Mouse (Mus musculus) ovary, postnatal 10 days (tissue): ENCODE results near the gene Phf23.

Experiments
- DNase-seq: peaks from one replicate; pipeline ENCODE4 v3.0.0; 2022; ENCODE audit warnings: low spot score

The Phf23 gene

GRCm38 (mm10) chr11:69970775-69971174 lies 24.8 kb upstream of the Phf23 start:
- no peak for DNase-seq

DNA sequence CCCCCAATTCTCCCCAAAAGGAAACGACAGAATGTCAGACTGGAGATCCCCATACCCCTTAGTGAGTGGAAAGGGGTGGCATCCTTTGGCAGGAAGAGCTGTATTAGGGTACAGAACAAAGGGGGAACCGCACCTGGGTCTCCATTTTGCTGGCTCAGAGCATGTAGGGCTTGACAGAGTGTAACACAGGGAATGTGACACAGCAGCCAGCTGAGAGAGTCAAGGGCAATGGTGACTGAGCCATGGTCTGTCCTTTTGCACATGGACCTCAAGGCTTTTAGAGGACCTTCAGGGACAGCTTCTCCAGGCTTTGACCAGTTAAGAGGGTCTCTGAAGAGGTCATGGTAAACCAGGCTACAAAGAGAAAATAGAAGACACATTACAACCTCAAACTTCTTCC lies 20.7 kb upstream of the Phf23 start:
- no peak for DNase-seq

DNA sequence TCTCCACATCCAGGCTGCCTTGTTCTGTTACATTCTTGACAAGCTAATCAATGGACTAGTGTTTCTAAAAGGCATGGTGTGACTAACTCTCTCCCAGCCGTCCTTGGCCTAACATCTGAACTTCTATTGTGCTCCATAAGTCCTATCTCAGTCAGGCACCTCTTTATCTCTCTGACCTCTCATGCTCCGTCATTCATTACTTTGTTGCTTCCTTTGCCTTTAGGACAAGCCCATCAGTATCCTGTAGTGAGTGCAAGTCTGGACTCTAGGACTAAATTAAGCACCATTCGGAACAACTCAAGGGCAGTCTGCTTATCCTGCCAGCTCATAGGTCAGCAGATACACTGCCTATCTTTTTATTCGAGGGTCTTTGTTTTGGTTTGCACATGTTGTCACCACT lies 19.3 kb upstream of the Phf23 start:
- no peak for DNase-seq

DNA sequence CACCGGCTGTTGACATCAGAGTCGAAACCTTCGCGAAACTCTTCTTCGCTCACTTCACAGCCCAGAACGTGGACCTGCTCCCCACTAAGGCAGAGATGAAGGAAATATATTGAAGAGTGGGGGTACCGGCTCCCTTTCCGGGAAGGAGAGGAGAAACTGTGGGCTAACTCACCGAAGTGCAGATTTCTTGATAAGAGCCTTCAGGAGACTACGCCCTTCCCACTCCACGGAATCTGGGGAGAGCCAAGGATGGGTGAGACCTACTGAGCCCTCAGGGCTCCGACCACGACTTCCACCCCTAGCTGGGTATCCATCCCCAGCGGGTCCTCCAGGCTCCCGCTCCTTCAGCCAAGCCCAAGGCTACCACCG lies 15.8 kb upstream of the Phf23 start:
- no peak for DNase-seq

DNA sequence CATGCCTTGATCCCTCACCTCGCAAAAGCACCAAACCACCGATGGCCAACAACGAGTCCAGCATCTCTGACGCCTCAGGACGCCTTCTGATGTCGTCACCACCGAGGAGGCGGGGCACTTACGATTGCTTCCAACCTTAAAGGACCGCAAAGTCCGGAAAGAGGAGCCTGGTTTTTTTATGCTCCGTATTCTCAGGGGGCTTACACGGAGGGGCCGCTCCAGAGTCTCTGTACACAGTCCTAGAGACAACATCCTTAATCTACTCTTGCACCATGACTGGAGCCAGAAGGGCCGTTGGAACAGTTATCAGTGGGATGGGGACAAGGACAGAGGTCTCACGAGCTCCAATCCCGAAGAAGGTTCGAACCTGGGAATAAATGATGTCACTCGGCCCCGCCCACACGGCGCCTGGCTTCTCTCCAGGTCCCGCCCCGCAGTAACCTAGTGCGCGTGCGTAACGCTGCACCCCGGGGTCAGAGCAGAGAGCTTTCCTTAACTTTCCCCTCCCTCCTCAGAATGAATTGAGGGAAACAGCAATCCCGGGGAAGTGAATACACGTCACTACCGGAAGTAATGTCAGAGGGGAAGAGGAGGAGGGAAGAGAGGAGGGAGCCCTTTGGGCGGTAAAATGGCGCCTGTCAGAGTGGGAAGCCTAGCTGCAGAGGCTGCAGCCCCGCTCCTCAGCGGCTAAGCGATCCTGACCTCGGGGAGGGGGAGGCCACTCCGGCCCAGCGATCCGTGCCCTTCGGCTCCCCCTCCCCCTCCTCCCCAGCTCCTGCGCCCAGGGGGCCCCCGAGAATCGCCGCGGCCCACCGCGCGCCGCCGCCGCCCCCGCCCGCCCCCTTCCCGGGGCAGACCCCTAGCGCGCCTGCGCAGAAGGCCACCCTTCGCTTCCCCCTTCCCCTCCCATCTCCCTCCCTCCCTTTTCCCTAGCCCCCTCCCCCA lies 15.1 kb upstream of the Phf23 start:
- peak; percentile 97 for DNase-seq

DNA sequence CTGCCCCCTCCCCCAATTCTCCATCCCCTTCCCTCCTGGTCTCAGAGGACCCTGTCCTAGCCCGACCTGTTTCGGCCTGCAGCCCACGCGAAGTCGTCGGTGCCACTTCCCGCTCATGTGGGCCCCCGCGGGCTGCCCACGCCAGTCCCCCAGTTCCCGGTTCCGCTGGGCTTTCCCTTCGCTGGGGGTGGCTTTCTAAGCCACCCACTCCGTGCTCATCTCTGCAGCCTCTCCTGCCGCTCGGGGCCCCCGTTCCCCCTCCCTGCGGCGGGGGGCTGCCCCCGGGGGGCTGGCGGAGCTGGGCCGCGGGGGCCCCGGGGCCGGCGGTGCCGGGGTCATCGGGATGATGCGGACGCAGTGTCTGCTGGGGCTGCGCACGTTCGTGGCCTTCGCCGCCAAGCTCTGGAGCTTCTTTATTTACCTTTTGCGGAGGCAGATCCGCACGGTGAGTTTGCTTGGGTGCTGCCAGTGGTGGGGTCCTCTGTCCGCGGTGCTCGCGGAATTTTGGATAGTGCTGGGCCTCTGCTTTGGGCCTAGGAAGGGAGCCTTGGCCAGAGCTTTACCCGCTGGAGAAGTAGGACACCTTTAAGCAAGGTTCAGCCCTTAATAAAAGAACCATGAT lies 14.3 kb upstream of the Phf23 start, which contains the start of gene Ctdnep1:
TSS of gene Ctdnep1 (plus strand) at position 16 of the 622 bp plus-strand sequence.
- DNase-seq = no peak

GRCm38 (mm10) chr11:69982225-69982624 lies 13.4 kb upstream of the Phf23 start, which contains the start of gene Elp5:
Gene Elp5, minus strand, starts transcription at chr11:69982517.
- no peak for DNase-seq

GRCm38 (mm10) chr11:69982877-69983276 lies 12.7 kb upstream of the Phf23 start:
- no peak for DNase-seq

DNA sequence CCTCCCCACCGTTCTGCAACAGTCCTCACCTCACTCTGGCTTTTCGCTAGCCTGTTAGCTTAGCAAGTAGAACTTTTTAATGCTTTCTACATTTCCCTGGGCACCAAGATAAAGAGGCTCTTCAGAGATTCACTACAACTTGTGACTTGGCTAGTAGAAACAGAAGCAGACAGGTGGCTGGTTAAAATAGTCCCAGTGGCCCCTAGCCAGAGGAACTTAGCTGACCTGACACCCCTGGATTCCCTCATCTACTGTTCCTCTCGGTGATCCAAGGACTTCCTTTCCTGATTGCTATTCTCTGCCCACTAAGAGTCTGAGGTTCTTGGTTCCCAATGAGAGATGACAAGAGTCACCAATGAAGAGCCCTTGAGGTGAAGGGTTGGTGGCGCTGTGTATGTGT lies 12.2 kb upstream of the Phf23 start:
- no peak for DNase-seq

GRCm38 (mm10) chr11:69984431-69984830 lies 11.1 kb upstream of the Phf23 start:
- DNase-seq = no peak

DNA sequence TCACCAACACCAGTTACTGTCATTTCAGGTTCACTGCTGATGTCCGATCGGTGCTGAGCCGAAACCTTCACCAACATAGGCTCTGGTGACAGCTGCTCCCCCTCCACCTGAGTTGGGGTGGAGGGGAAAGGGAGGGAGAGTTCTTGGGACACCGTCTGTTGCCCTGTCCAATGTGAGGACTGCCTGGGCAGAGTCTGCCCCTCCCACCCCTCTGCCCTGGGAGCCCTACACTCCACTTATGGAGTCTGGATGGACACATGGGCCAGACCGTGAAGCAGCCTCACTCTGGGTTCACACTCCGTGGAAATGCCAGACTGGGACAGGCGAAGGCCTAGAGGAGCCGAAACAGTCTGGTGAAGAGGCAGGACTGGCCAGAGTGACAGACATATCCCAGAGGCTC lies 5.6 kb upstream of the Phf23 start:
- no peak for DNase-seq

- DNase-seq = peak; percentile 87
Observed at GRCm38 (mm10) chr11:69990850-69991691, 4.5 kb upstream of the Phf23 start, which contains the start of gene Gabarap. Gene Gabarap, plus strand, starts transcription at chr11:69991143.

DNA sequence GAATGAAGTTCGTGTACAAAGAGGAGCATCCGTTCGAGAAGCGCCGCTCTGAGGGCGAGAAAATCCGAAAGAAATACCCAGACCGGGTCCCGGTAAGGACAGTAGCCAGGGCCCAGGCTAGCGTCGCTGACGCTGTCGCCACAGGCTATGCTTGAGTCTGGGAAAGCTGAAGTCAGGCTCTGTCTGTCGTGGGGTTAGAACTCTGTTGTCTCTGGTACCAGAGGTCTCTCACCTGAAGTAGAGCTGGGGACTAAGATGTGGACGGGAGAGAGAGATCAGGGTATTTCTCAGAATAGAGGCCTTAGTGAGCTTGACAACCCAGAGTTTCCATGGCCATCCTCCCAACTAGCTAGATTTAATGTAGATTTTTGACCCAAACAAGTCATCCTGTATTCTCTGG lies 3.9 kb upstream of the Phf23 start:
- no peak for DNase-seq

DNA sequence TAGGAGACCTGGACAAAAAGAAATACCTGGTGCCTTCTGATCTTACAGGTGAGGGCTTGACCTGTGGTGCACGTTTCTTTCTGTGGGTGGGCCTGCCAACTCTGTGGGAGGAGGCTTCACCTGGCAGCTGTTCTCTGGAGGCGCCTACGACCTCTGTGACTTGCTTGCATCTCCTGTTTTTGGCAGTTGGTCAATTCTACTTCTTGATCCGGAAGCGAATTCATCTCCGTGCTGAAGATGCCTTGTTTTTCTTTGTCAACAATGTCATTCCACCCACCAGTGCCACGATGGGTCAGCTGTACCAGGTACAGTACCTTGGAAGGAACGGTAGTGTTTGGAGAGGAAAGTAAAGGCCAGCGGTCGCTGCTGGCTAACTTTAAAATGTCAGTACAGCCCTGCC lies 3.2 kb upstream of the Phf23 start:
- no peak for DNase-seq

DNA sequence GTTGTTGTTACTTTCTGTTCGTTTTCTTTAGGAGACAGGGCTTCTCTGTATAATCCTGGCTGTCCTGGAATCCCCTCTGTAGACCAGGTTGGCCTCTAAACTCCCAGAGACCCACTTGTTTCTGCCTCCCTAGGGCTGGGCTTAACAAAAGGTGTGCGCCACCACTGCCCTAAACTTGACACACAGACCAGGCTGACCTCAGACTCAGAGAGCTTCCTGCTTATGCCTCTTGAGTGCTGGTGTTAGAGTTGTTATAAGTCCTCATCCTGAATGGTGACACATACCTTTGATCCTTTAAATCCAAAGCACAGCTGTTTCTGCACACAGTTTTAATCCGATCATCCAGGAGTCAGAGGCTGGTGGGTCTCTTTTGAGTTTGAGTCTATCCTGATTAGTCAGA lies 2.6 kb upstream of the Phf23 start:
- no peak for DNase-seq

DNA sequence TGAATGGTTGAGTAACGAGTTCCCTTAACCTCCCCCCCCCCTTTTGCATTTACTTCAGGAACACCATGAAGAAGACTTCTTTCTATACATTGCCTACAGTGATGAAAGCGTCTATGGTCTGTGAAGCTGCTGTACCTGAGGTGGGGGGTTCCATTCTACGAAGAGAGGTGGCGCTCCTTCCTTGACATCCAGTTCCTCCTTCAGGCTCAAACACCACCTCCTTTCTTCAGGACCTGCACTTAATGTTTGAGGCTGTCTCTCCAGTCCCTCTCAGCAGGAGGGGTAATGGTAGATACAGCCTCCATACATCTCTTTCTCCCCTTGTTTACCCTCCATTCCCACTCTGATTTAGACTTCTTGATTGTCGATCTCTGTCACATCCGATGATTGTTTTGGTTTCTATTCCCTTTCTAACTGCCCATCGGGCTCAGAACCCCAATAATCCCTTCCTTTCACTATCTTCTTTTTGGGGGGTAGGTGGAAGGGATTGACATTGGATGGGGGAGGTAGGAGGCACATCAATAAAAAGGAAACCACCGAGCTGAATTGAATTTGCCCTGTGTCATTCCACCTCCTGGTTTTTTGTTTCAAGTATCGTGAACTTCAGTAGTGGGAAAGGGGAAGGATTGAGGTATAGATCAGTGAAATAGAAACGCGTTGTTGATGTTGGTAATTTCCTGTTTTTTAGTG lies 1.0 kb upstream of the Phf23 start:
- no peak for DNase-seq

- peak; percentile 41 for DNase-seq
Observed at GRCm38 (mm10) chr11:69996161-69997061, 834 bp downstream of the Phf23 start.

GRCm38 (mm10) chr11:69997070-69997509 lies 1.5 kb downstream of the Phf23 start:
- peak; percentile 75 for DNase-seq

DNA sequence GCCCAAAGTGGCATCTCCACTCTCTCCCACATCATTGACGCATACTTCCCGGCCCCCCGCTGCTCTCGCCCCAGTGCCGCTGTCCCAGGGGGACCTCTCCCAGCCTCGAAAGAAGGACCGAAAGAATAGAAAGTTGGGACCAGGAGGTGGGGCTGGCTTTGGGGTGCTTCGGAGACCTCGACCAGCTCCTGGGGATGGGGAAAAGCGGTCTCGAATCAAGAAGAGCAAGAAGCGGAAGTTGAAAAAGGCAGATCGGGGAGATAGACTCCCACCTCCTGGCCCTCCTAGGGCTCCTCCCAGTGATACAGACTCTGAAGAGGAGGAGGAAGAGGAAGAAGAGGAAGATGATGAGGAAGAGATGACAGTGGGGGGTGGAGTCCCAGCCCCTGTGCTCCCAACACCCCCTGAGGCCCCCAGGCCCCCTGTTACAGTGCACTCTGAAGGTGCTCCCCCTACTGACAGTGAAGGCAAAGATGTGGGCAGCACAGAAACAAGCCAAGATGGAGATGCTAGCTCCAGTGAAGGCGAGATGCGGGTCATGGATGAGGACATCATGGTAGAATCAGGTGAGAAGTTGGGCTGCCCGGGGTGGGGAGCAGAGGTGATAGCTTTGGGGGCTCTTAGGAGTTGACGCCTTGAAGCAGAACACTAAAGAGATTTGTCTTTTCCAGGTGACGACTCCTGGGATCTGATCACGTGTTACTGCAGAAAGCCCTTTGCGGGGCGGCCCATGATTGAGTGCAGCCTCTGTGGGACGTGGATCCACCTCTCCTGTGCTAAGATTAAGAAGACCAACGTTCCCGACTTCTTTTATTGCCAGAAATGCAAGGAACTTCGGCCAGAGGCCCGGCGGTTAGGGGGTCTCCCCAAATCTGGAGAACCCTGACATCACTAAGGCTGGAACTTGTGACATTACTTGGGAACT lies 3.3 kb downstream of the Phf23 start:
- DNase-seq = no peak

- no peak for DNase-seq
Observed at GRCm38 (mm10) chr11:69999666-70000065, 4.1 kb downstream of the Phf23 start.
